Mouse (Mus musculus) ES-Bruce4 (cell line): ENCODE measurements around the gene Thoc7.

Experiments
- CTCF ChIP-seq: IDR thresholded peaks from one replicate; pipeline ENCODE4 v1.8.1; 2011; ENCODE audit warnings: low read depth, low read length
- POLR2A ChIP-seq: IDR thresholded peaks from one replicate; pipeline ENCODE4 v1.8.1; 2011; ENCODE audit warnings: low read length; ENCODE audit not compliant: insufficient read depth

DNA sequence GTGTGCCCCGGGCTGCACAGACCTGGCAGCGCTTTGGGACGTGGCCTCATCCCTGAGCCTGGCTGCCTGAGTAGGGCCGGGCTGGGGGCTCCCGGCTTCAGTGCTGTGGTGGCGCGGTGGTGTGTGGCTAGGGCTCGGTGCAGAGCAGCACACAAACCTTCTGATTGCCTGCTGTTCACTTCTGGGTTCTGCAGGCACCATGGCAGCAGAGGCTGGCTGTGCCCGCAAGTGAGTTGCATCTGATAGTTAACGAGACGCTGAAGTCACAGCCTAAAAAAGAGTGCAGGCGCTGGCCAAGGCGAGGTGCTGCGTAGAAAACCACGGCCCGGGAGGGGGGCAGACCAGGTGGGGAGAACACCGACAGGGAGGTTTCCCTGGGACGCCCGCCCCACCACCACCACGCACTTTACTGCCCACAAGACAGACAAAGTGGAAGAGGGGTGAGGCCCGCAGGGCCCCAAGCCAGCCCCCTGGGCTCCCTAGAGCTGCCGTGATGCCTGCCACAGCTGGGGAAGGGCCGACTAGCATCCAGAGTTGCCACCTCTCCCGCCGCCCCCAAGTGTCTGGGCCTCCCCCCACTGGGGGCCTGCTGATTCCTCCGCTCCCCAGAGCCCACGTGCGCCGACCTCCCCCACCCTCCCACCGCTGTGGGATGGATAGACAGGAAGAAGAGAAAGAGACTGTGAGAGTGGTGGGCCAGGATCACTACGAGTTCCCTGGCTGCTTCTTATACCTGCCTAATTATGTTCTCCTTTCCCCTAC lies 28.2 kb downstream of the Thoc7 start:
- TF ChIP-seq CTCF (no peak), POLR2A (no peak)
